Mouse (Mus musculus): Measurements from ENCODE around the gene Ckap2. TPM values are rescaled to one million over a fixed set of nuclear protein-coding genes. Genes with fewer than 3 reads are reported as not detected.
A peak's percentile ranks its signal among the peaks of the same experiment; 100 is the strongest.

Gene Ckap2
- total and polyA plus RNA-seq, 2 experiments, result 0.18 to 0.65 TPM

DNA sequence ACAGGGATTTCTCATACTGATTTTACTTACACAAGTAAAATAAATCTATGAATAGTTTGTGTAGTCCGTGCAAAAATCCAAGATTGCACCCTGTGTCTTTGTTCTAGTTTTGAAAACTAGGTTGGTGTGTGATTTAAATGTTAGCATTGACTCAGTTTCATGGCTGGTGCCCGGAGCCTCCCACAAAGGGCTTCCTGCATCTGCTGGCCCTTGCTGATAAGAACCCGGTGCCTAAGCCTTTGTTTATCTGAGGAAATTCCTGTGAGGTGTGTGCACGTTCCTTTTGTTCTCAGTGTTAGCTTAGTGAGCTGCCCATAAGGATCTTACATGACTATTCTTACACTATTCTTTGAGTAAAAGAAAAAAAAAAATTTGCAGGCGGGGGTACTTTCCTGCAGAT, 23.4 kb upstream of the Ckap2 start:
- Histone ChIP-seq H3K36me3 (ENCODE audit: control insufficient read depth, insufficient read depth, low read length) (peaks cover 30% of the 10 kb centered on the region), H3K27ac (replicated peaks; ENCODE audit: insufficient read depth, low read depth, low read length) (no peak overlapping the region), H3K4me3 (ENCODE audit: insufficient read depth, low read depth, low read length) (no peak overlapping the region), H3K9ac (ENCODE audit: low read depth, low read length) (no peak overlapping the region), H3K27me3 (ENCODE audit: control insufficient read depth, insufficient read depth, low read length) (no peaks in the 10 kb centered on the region), H3K4me1 (ENCODE audit: control insufficient read depth, insufficient read depth, low read length) (no peaks in the 10 kb centered on the region), H3K79me2 (ENCODE audit: control insufficient read depth, insufficient read depth, low read length) (no peaks in the 10 kb centered on the region)
- DNase-seq (ENCODE audit: extremely low read depth, low read depth, low spot score), result no peak
- TF ChIP-seq CTCF (IDR thresholded peaks at IDR 0.05; ENCODE audit: low read depth, low read length), result no peak
- TF ChIP-seq POLR2A (IDR thresholded peaks at IDR 0.05; ENCODE audit: extremely low read depth, insufficient read depth, low read length), result no peak
- WGBS, result 51% methylated on average over 5 of the region's 5 CpGs

- H3K79me2 ChIP-seq (ENCODE audit: control insufficient read depth, insufficient read depth, low read length), result no peaks in the 10 kb centered on the region
- H3K27ac ChIP-seq (replicated peaks; ENCODE audit: insufficient read depth, low read depth, low read length), result no peak overlapping the region
- no peaks in the 10 kb centered on the region for H3K27me3 ChIP-seq (ENCODE audit: control insufficient read depth, insufficient read depth, low read length)
- TF ChIP-seq POLR2A (IDR thresholded peaks at IDR 0.05; ENCODE audit: extremely low read depth, insufficient read depth, low read length) (no peak), CTCF (IDR thresholded peaks at IDR 0.05; ENCODE audit: low read depth, low read length) (no peak)
- peaks cover 32% of the 10 kb centered on the region for H3K36me3 ChIP-seq (ENCODE audit: control insufficient read depth, insufficient read depth, low read length)
- DNase-seq (ENCODE audit: extremely low read depth, low read depth, low spot score), result no peak
- H3K4me3 ChIP-seq (ENCODE audit: insufficient read depth, low read depth, low read length), result no peak overlapping the region
- 77% methylated on average over 4 of the region's 4 CpGs for WGBS
- H3K4me1 ChIP-seq (ENCODE audit: control insufficient read depth, insufficient read depth, low read length), result no peaks in the 10 kb centered on the region
- no peak overlapping the region for H3K9ac ChIP-seq (ENCODE audit: low read depth, low read length)
Observed at GRCm38 (mm10) chr8:22207535-22207934, 21.9 kb upstream of the Ckap2 start.

- no peak for DNase-seq (ENCODE audit: extremely low read depth, low read depth, low spot score)
- peaks cover 10% of the 10 kb centered on the region; the same call in 1 of the 2 replicates for H3K79me2 ChIP-seq (ENCODE audit: control insufficient read depth, insufficient read depth, low read length)
- peaks cover 16% of the 10 kb centered on the region for H3K36me3 ChIP-seq (ENCODE audit: control insufficient read depth, insufficient read depth, low read length)
- no peaks in the 10 kb centered on the region for H3K27me3 ChIP-seq (ENCODE audit: control insufficient read depth, insufficient read depth, low read length)
- TF ChIP-seq CTCF (IDR thresholded peaks at IDR 0.05; ENCODE audit: low read depth, low read length) (peak; percentile 8; the same call in 1 of the 2 replicates), POLR2A (IDR thresholded peaks at IDR 0.05; ENCODE audit: extremely low read depth, insufficient read depth, low read length) (no peak)
- over 99% methylated on average over 8 of the region's 8 CpGs for WGBS
- no peak overlapping the region for H3K4me3 ChIP-seq (ENCODE audit: insufficient read depth, low read depth, low read length)
- 0 out of 2 replicates have a peak, but pooled peaks cover 2% of the 10 kb centered on the region for H3K4me1 ChIP-seq (ENCODE audit: control insufficient read depth, insufficient read depth, low read length)
- no peak overlapping the region for H3K27ac ChIP-seq (replicated peaks; ENCODE audit: insufficient read depth, low read depth, low read length)
- H3K9ac ChIP-seq (ENCODE audit: low read depth, low read length), result no peak overlapping the region
Observed at GRCm38 (mm10) chr8:22199481-22199880, 13.9 kb upstream of the Ckap2 start.

GRCm38 (mm10) chr8:22197914-22198313, 12.3 kb upstream of the Ckap2 start:
- WGBS, result 94% methylated on average over 6 of the region's 6 CpGs
- DNase-seq (ENCODE audit: extremely low read depth, low read depth, low spot score), result no peak
- Histone ChIP-seq H3K4me1 (ENCODE audit: control insufficient read depth, insufficient read depth, low read length) (peaks cover 8% of the 10 kb centered on the region; the same call in 1 of the 2 replicates), H3K9ac (ENCODE audit: low read depth, low read length) (no peak overlapping the region), H3K27ac (replicated peaks; ENCODE audit: insufficient read depth, low read depth, low read length) (no peak overlapping the region), H3K4me3 (ENCODE audit: insufficient read depth, low read depth, low read length) (no peak overlapping the region), H3K36me3 (ENCODE audit: control insufficient read depth, insufficient read depth, low read length) (peaks cover 14% of the 10 kb centered on the region), H3K79me2 (ENCODE audit: control insufficient read depth, insufficient read depth, low read length) (peaks cover 13% of the 10 kb centered on the region; the same call in 1 of the 2 replicates), H3K27me3 (ENCODE audit: control insufficient read depth, insufficient read depth, low read length) (no peaks in the 10 kb centered on the region)
- TF ChIP-seq POLR2A (IDR thresholded peaks at IDR 0.05; ENCODE audit: extremely low read depth, insufficient read depth, low read length), result no peak
- TF ChIP-seq CTCF (IDR thresholded peaks at IDR 0.05; ENCODE audit: low read depth, low read length), result no peak

DNA sequence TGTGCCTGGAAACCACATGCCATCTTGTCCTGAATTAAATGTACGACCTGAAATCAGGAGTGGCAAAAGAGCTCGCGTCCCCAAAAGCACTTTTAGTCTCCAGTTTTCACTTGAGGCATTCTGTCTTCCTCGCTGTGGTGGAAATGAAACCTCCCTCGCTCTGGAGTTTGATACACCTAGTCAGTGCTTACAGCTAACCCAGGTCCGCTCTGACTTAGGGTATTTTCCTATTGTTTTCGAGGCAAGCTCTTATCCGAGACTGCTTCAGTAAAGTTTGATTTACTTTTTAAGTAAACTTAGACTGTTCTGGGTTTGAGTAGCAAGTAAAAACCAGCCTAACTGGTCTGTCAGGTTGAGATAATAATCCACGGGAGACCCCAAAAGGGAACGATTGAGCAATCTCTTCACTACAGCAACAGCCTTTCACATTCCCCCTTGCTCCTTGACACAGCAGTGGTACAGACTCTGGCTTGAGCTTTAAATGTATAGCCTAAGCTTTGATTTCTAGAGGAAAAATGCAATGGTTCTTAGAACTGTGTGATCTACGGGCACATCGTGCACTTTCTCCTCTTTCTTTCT, 7.9 kb upstream of the Ckap2 start:
- Histone ChIP-seq H3K27me3 (ENCODE audit: control insufficient read depth, insufficient read depth, low read length) (no peaks in the 10 kb centered on the region), H3K4me1 (ENCODE audit: control insufficient read depth, insufficient read depth, low read length) (peaks cover 8% of the 10 kb centered on the region; the same call in 1 of the 2 replicates), H3K4me3 (ENCODE audit: insufficient read depth, low read depth, low read length) (peak overlapping the region; percentile 97), H3K27ac (replicated peaks; ENCODE audit: insufficient read depth, low read depth, low read length) (peak overlapping the region; percentile 92), H3K36me3 (ENCODE audit: control insufficient read depth, insufficient read depth, low read length) (no peaks in the 10 kb centered on the region), H3K79me2 (ENCODE audit: control insufficient read depth, insufficient read depth, low read length) (peaks cover 13% of the 10 kb centered on the region; the same call in 1 of the 2 replicates), H3K9ac (ENCODE audit: low read depth, low read length) (peak overlapping the region; percentile 99)
- no peak for DNase-seq (ENCODE audit: extremely low read depth, low read depth, low spot score)
- 13% methylated on average over 12 of the region's 12 CpGs for WGBS
- TF ChIP-seq CTCF (IDR thresholded peaks at IDR 0.05; ENCODE audit: low read depth, low read length) (no peak), POLR2A (IDR thresholded peaks at IDR 0.05; ENCODE audit: extremely low read depth, insufficient read depth, low read length) (no peak)

Measured in liver, adult 2 months (tissue).